Mouse (Mus musculus): ENCODE measurements at regions not wholly inside any gene's neighbourhood (a gene's known extent, or its start where the extent isn't known, plus 50 kb on each side); places are given as distances from the start of the nearest gene placed in this dataset.

DNA sequence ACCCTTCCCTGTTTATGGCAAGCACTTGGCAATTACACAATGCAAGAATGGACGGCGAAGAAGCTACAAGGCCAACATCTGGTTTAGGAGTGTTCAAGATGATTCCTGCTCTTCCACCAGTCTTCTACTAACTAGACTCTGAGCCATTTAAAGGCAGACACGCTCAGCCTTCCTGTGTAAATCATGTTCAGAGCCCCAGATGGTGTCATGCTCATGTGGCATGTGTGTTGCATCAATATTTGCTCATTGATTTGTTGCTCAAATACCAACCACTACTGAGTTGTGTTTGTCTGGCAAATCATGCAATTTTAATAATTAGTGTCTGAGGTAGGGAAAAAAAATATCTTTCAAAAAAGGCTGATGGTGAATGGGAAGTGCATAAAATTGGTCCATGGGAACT is 269.2 kb downstream of the Sox4 start:
- no peak for TF ChIP-seq CTCF (IDR thresholded peaks at IDR 0.05; ENCODE audit: low read depth)
- TF ChIP-seq EP300 (IDR thresholded peaks at IDR 0.05; ENCODE audit: low read depth), result no peak
